Mouse (Mus musculus) spleen, postnatal 10 days (tissue): ENCODE results near the gene Cpne1.
A peak's percentile ranks its signal among the peaks of the same experiment; 100 is the strongest.

Experiments
- DNase-seq, 2 experiments: peaks; one replicate each; pipeline ENCODE4 v3.0.0; 2021 to 2022; ENCODE audit warnings: low spot score in 2 of 2

The Cpne1 gene

GRCm38 (mm10) chr2:156079674-156080073 is 32.1 kb downstream of the Cpne1 start:
- DNase-seq, result no peak

DNA sequence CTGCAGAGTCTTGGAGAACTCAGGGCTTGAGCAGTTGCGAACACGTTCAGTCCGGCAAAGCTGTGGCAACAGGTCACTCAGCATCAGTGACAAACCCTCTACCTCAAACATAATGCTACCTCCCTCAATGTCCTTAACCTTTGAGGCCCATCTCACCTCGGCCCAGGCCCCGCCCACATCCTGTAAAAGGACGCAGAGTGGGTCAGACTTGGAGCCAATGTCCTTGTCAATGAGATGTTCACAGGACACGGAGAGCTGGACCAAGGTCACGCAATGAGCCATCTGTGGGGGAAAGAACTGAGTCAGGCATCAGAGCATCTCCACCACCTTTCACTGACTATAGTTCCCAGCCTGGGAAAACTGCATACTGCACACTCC is 32.6 kb downstream of the Cpne1 start:
- DNase-seq, result no peak

GRCm38 (mm10) chr2:156078421-156079182 is 33.2 kb downstream of the Cpne1 start:
- no peak for DNase-seq

- DNase-seq, result no peak
Observed at GRCm38 (mm10) chr2:156077461-156077860, 34.3 kb downstream of the Cpne1 start.

GRCm38 (mm10) chr2:156073725-156074124 is 38.0 kb downstream of the Cpne1 start:
- no peak for DNase-seq

DNA sequence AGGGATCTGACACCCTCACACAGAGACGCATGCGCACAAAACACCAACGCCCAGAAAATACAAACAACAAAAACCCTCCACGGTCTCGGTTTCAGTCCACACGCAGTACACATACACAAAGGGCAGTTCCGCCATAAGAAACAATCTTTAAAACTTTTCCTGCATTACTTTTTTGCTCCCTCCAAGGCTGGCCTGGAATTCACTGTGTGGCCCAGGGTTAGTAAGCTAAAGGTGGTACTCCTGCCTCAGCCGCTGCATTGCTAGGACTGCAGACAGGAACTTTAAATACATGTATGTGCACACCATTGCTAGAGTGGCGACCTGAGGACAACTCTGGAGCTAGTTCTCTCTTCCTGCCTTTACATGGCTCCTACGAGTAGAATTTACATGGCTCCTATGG is 40.5 kb downstream of the Cpne1 start:
- DNase-seq, result no peak

GRCm38 (mm10) chr2:156067916-156068315 is 43.8 kb downstream of the Cpne1 start:
- DNase-seq, result no peak

GRCm38 (mm10) chr2:156066126-156066525 is 45.6 kb downstream of the Cpne1 start:
- DNase-seq, result no peak

DNA sequence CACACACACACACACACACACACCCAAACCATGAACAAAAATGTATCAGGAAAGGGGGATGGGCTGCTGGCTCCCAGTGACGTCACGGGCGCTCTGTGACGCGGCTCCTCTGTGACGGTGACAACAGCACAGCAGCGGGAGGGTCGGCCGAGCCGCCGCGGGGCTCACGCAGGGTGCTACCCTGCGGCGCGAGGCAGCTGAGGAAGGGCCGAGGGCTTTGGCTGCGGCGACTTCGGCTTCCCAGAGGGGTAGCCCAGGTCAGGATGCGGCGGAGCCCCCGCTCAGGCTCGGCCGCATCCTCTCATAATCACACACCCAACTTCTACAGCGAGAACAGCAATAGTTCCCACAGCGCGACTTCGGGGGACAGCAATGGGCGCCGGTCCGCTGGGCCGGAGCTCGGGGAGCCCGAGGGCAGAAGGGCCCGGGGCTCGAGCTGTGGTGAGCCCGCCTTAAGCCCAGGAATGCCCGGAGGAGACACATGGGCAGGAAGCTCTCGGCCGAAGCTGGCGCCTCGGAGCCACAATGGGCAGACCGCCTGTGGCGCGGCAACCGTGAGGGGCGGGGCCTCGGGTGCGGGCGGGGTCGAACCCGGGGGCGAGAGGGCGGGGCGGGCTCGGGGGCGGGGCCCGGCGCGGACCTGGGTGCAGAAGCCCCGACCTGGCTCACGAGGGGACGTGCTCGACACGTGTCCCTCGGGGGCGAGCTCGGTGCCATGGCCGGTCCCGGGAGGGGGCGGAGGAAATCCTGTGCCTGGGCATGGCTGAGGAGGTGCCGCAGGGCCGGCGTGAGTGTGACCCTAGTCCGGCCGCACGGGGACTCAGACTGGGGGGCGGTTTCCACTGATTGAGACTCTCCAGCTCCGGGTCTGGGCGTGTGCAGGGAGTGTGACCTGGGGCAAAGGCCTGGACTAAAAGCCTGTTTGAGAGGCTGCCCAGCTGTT is 46.4 kb downstream of the Cpne1 start, which contains the start of gene Spag4:
Gene Spag4 (plus strand): TSS at position 77 of the 943 bp plus-strand sequence.
- DNase-seq, result peak; percentile 75 to 83

GRCm38 (mm10) chr2:156052816-156053215 is 58.9 kb downstream of the Cpne1 start, which contains the start of gene Fer1l4:
Gene Fer1l4 (minus strand): TSS chr2:156052947.
- DNase-seq, result no peak

DNA sequence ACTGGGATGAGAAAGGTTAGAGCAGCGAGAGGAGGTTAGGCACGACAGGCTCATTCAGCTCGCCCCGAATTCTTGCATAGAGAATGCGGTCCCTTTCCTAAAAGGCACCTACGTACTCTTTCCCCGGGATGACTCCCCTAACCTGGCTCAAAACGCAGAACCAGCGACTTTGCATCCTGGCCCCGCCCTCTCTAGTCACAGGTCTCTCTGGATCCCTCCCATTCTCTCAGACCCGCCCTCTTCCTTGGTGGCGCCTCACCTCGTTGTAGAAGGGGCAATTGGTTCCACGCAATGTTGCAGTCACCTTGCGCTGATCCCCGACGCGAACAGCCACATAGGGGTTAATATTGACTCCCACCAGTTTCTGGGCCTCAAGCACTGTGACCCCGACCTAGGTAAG is 63.8 kb downstream of the Cpne1 start:
- DNase-seq, result peak in 1 of 2 experiments; percentile 32

GRCm38 (mm10) chr2:156042903-156043302 is 68.9 kb downstream of the Cpne1 start:
- DNase-seq, result no peak

GRCm38 (mm10) chr2:156039390-156039789 is 72.4 kb downstream of the Cpne1 start:
- DNase-seq, result no peak

DNA sequence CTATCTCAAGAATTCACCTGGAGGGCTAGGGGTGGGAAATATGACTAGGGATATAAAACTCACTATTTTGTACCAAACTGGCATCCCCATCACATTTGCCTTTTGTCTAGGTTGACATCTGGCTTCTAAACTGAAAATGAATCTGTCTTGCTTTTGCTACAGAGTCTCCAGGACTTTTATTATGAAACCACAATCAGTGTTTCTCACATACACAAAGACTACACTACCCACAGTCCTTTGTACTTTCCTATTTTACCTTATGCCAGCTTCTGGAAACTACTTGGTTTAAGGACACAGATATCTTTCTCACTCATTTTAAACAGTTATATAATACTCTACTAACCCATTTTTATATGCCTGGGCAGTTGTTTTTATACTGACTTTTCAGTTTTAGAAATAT is 86.3 kb downstream of the Cpne1 start:
- DNase-seq, result no peak
